Comparison of ENCODE assay signal across 9 mouse cellular contexts in the genomic region with DNA sequence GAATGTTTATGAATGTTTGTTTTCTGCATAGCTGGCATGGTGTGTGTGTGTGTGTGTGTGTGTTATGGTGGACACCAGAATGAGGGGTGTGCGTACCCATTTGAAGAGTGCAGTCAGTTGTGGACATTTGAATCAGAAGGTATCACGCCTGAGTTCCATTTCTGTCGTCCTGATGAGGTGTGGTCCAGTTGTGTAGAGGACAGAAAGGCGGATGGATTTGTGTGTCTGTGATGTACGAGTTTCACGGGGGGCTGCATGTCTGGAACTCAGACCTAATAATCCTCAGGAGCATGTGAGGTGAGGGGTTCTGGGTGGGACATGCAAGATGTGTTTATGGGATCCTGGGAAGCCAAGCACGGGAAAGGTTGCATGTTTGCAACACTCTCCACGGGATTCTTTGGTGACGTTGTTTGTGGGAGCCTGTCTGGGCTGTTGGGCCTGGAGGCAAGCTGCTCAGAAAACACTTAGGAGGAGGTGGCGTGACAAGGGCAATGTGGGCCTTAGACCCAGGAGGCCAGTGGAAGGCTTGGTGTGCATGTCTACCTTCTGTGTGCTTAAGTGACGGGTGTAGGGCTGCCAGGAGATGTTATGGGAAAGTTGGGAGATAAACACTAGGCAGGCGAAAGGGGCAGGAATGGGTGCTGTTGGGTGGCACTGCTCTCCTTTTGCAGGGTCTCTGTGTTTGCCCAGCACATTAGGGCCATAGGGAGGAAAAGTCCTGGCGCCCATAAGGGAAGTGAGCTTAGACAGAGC. TPM values are rescaled to one million over a fixed set of nuclear protein-coding genes. Genes with fewer than 3 reads are reported as not detected.
A peak's percentile ranks its signal among the peaks of the same experiment; 100 is the strongest.
DNase-seq lines count a peak whose midpoint lies in the region; ATAC-seq and TF ChIP-seq lines count a peak whose summit lies in the region.
"Had no signal": no experiment of that assay in that cellular context is flagged by ENCODE, and none has a peak within 500 bp of the region (broad histone marks: within the 10 kb centered on the region; RNA-seq: fewer than 3 reads in every experiment).

No protein-coding gene starts in this region.

- WGBS in heart, adult 2 months: 26% methylated on average over 13 of the region's 13 CpGs
- 76% methylated on average over 13 of the region's 13 CpGs for WGBS in forebrain, embryonic 13.5 days
- WGBS in kidney, embryonic 15.5 days: 55% methylated on average over 13 of the region's 13 CpGs
- 67% methylated on average over 13 of the region's 13 CpGs for WGBS in midbrain, embryonic 13.5 days

- H3K9me3 ChIP-seq in forebrain, embryonic 13.5 days (replicated peaks): no peaks in the 10 kb centered on the region
- H3K9me3 ChIP-seq in kidney, embryonic 15.5 days (replicated peaks): no peaks in the 10 kb centered on the region
- H3K9me3 ChIP-seq in midbrain, embryonic 13.5 days: no peaks in the 10 kb centered on the region

- H3K9ac ChIP-seq in heart, adult 2 months (ENCODE audit: low read depth, low read length): peak overlapping the region; percentile 98
- H3K9ac ChIP-seq in forebrain, embryonic 13.5 days: peak overlapping the region; percentile 96
- no peak overlapping the region for H3K9ac ChIP-seq in kidney, embryonic 15.5 days
- H3K9ac ChIP-seq in midbrain, embryonic 13.5 days (replicated peaks): peak overlapping the region; percentile 96

- peak overlapping the region; percentile 79 for H3K4me2 ChIP-seq in forebrain, embryonic 13.5 days
- peak overlapping the region; percentile 75 for H3K4me2 ChIP-seq in kidney, embryonic 15.5 days
- H3K4me2 ChIP-seq in midbrain, embryonic 13.5 days (replicated peaks): peak overlapping the region; percentile 76

- peak overlapping the region; percentile 99 for H3K4me3 ChIP-seq in heart, adult 2 months
- peak overlapping the region; percentile 86 for H3K4me3 ChIP-seq in forebrain, embryonic 13.5 days
- H3K4me3 ChIP-seq in kidney, embryonic 15.5 days (replicated peaks): peak overlapping the region; percentile 86
- peak overlapping the region; percentile 84 for H3K4me3 ChIP-seq in midbrain, embryonic 13.5 days (replicated peaks)

- no peaks in the 10 kb centered on the region; the same call in 1 of the 2 replicates for H3K79me2 ChIP-seq in heart, adult 2 months (replicated peaks; ENCODE audit: control insufficient read depth, insufficient read depth, low read length)

- intact Hi-C loops in heart, adult 2 months (cut with DNase I): loop anchor here (2.0 kb wide), 1 partner anchor 36 kb away; no protein-coding TSS in a partner anchor

- no peaks in the 10 kb centered on the region for H3K27me3 ChIP-seq in heart, adult 2 months (ENCODE audit: control insufficient read depth, insufficient read depth, low read length)
- H3K27me3 ChIP-seq in forebrain, embryonic 13.5 days: no peaks in the 10 kb centered on the region
- H3K27me3 ChIP-seq in kidney, embryonic 15.5 days: no peaks in the 10 kb centered on the region
- 0 out of 2 replicates have a peak, but pooled peaks cover 5% of the 10 kb centered on the region for H3K27me3 ChIP-seq in midbrain, embryonic 13.5 days

- ATAC-seq in forebrain, embryonic 13.5 days: peak; percentile 23; the same call in 1 of the 2 replicates
- no peak for ATAC-seq in kidney, embryonic 15.5 days (replicated peaks; ENCODE audit: low FRiP score)
- peak; percentile 21 for ATAC-seq in midbrain, embryonic 13.5 days

- DNase-seq in heart, adult 2 months: peak; percentile 36 to 45
- DNase-seq in heart, postnatal 4 days: no peak
- no peak for DNase-seq in thymus, postnatal 10 days (ENCODE audit: low spot score in 2 of 2)
- no peak for DNase-seq in ovary, adult 18-20 months (ENCODE audit: low spot score)
- DNase-seq in gastrocnemius, postnatal 4 days (ENCODE audit: low spot score in 2 of 2): no peak

- no peaks in the 10 kb centered on the region for H3K36me3 ChIP-seq in heart, adult 2 months (ENCODE audit: control insufficient read depth, insufficient read depth, low read length)
- H3K36me3 ChIP-seq in forebrain, embryonic 13.5 days (ENCODE audit: poor library complexity, severe bottlenecking): no peaks in the 10 kb centered on the region
- H3K36me3 ChIP-seq in kidney, embryonic 15.5 days: no peaks in the 10 kb centered on the region
- no peaks in the 10 kb centered on the region for H3K36me3 ChIP-seq in midbrain, embryonic 13.5 days

- peaks cover 11% of the 10 kb centered on the region for H3K4me1 ChIP-seq in heart, adult 2 months (ENCODE audit: control insufficient read depth, insufficient read depth, low read length)
- peaks cover 20% of the 10 kb centered on the region for H3K4me1 ChIP-seq in forebrain, embryonic 13.5 days
- peaks cover 31% of the 10 kb centered on the region for H3K4me1 ChIP-seq in kidney, embryonic 15.5 days
- peaks cover 24% of the 10 kb centered on the region for H3K4me1 ChIP-seq in midbrain, embryonic 13.5 days (replicated peaks)

- TF ChIP-seq EP300 in heart, adult 2 months (IDR thresholded peaks at IDR 0.05; ENCODE audit: insufficient read depth, low read depth, low read length): no peak

- no peak for TF ChIP-seq CTCF in heart, adult 2 months (IDR thresholded peaks at IDR 0.05)

- TF ChIP-seq POLR2A in heart, adult 2 months (IDR thresholded peaks at IDR 0.05; ENCODE audit: insufficient read depth, low read depth, low read length): no peak

- peak overlapping the region; percentile 99 for H3K27ac ChIP-seq in heart, adult 2 months
- peak overlapping the region; percentile 10; the same call in 1 of the 2 replicates for H3K27ac ChIP-seq in forebrain, embryonic 13.5 days
- H3K27ac ChIP-seq in kidney, embryonic 15.5 days: peak overlapping the region; percentile 87
- peak overlapping the region; percentile 84; the same call in 1 of the 2 replicates for H3K27ac ChIP-seq in midbrain, embryonic 13.5 days

RNA-seq across cellular contexts. Expression of a gene that starts 1.3 kb away (rescaled TPM):
- total RNA-seq in heart, adult 2 months (2021): 10 to 100 TPM; 42.9 to 47.9 TPM
- polyA plus RNA-seq in heart, adult 2 months (2012; rRNA removed): 19.8 and 25.4 TPM in 2 replicates
- total RNA-seq in heart, postnatal 4 days (2021): 10 to 100 TPM; 34.1 to 36.8 TPM
- polyA plus RNA-seq in forebrain, embryonic 13.5 days (2015; fragmentation: Nextera tagmentation; extraction: Ambion mirVana): 1.6 and 1.8 TPM in 2 replicates
- 1.9 and 2.8 TPM in 2 replicates for polyA plus RNA-seq in kidney, embryonic 15.5 days (2015; fragmentation: Nextera tagmentation; extraction: Ambion mirVana)
- polyA plus RNA-seq in midbrain, embryonic 13.5 days (2015; fragmentation: Nextera tagmentation; extraction: Ambion mirVana): 2.9 and 3.2 TPM in 2 replicates
- total RNA-seq in gastrocnemius, postnatal 4 days (2021): 10 to 100 TPM; 26.7 to 30.5 TPM

RNA-seq across cellular contexts. Expression of a gene that starts 5.3 kb away (rescaled TPM):
- not detected for total RNA-seq in heart, adult 2 months (2021)
- polyA plus RNA-seq in heart, adult 2 months (2012; rRNA removed): 0.35 TPM in 1 of 2 replicates, not detected in the other
- total RNA-seq in heart, postnatal 4 days (2021): not detected
- 0.26 and 0.58 TPM in 2 replicates for polyA plus RNA-seq in forebrain, embryonic 13.5 days (2015; fragmentation: Nextera tagmentation; extraction: Ambion mirVana)
- polyA plus RNA-seq in kidney, embryonic 15.5 days (2015; fragmentation: Nextera tagmentation; extraction: Ambion mirVana): 0.27 and 0.36 TPM in 2 replicates
- polyA plus RNA-seq in midbrain, embryonic 13.5 days (2015; fragmentation: Nextera tagmentation; extraction: Ambion mirVana): 0.31 TPM in 1 of 2 replicates, not detected in the other
- under 1 TPM in 1 of 2 experiments, not detected in 1; 0.25 TPM for total RNA-seq in gastrocnemius, postnatal 4 days (2021)
- total RNA-seq: hematopoietic stem cell, adult 5-6 weeks had no signal

RNA-seq across cellular contexts. Expression of a gene that starts 8.6 kb away (rescaled TPM):
- total RNA-seq in heart, adult 2 months (2021): 10 to 100 TPM; 25.3 to 30.4 TPM
- 15.6 and 20.2 TPM in 2 replicates for polyA plus RNA-seq in heart, adult 2 months (2012; rRNA removed)
- total RNA-seq in heart, postnatal 4 days (2021): 10 to 100 TPM; 53.7 TPM
- 23.2 and 24.1 TPM in 2 replicates for polyA plus RNA-seq in forebrain, embryonic 13.5 days (2015; fragmentation: Nextera tagmentation; extraction: Ambion mirVana)
- 29.9 and 31.1 TPM in 2 replicates for polyA plus RNA-seq in kidney, embryonic 15.5 days (2015; fragmentation: Nextera tagmentation; extraction: Ambion mirVana)
- 22.7 and 24.9 TPM in 2 replicates for polyA plus RNA-seq in midbrain, embryonic 13.5 days (2015; fragmentation: Nextera tagmentation; extraction: Ambion mirVana)
- 10 to 100 TPM; 66.4 to 72.2 TPM for total RNA-seq in gastrocnemius, postnatal 4 days (2021)

RNA-seq across cellular contexts. Expression of a gene that starts 28.7 kb away (rescaled TPM):
- total RNA-seq in heart, adult 2 months (2021): 1 to 10 TPM; 4.1 TPM
- polyA plus RNA-seq in heart, adult 2 months (2012; rRNA removed): 10.3 and 16.4 TPM in 2 replicates
- total RNA-seq in heart, postnatal 4 days (2021): 1 to 10 TPM; 3.1 to 5.1 TPM
- 1.5 TPM in 2 replicates for polyA plus RNA-seq in forebrain, embryonic 13.5 days (2015; fragmentation: Nextera tagmentation; extraction: Ambion mirVana)
- polyA plus RNA-seq in kidney, embryonic 15.5 days (2015; fragmentation: Nextera tagmentation; extraction: Ambion mirVana): 11.4 and 12.3 TPM in 2 replicates
- 0.83 and 0.85 TPM in 2 replicates for polyA plus RNA-seq in midbrain, embryonic 13.5 days (2015; fragmentation: Nextera tagmentation; extraction: Ambion mirVana)
- 100 to 1,000 TPM in 1 of 2 experiments, 10 to 100 TPM in 1; 95.1 to 110 TPM for total RNA-seq in gastrocnemius, postnatal 4 days (2021)

RNA-seq across cellular contexts. Expression of a gene that starts 34.6 kb away (rescaled TPM):
- total RNA-seq in heart, adult 2 months (2021): 1 to 10 TPM; 1.9 to 2.5 TPM
- 3.3 and 4.3 TPM in 2 replicates for polyA plus RNA-seq in heart, adult 2 months (2012; rRNA removed)
- 1 to 10 TPM; 3.1 to 3.7 TPM for total RNA-seq in heart, postnatal 4 days (2021)
- polyA plus RNA-seq in forebrain, embryonic 13.5 days (2015; fragmentation: Nextera tagmentation; extraction: Ambion mirVana): 3.3 and 3.8 TPM in 2 replicates
- polyA plus RNA-seq in kidney, embryonic 15.5 days (2015; fragmentation: Nextera tagmentation; extraction: Ambion mirVana): 2.0 and 2.5 TPM in 2 replicates
- polyA plus RNA-seq in midbrain, embryonic 13.5 days (2015; fragmentation: Nextera tagmentation; extraction: Ambion mirVana): 3.4 and 4.4 TPM in 2 replicates
- 10 to 100 TPM; 10.1 to 13.8 TPM for total RNA-seq in gastrocnemius, postnatal 4 days (2021)

Comparison
In these comparisons a context has a peak if more than half of its experiments do, and no peak if none do; other contexts are left out.
1. DNase-seq: peak in heart, adult 2 months (2 of 2); none in heart, postnatal 4 days (single experiment), thymus, postnatal 10 days (0 of 2), ovary, adult 18-20 months (single experiment) and gastrocnemius, postnatal 4 days (0 of 2).
2. H3K27ac ChIP-seq: peak in every context shown above with its lines; median percentile 99 in heart, adult 2 months; 87 in kidney, embryonic 15.5 days; 84 in midbrain, embryonic 13.5 days; 10 in forebrain, embryonic 13.5 days.
3. Peak in every context shown above with its lines, with median percentiles within 50 percentile points of each other: H3K4me3 ChIP-seq and H3K4me2 ChIP-seq.